Mouse (Mus musculus) neural tube, embryonic 12.5 days (tissue): ENCODE measurements around the gene Gm13084. TPM values are rescaled to one million over a fixed set of nuclear protein-coding genes. Genes with fewer than 3 reads are reported as not detected.
"Not testable (repeated sequence)": the region's sequence is repeated elsewhere in the genome, so short reads cannot be mapped to it uniquely, and the experiment has no call there.

Experiments used
- ATAC-seq: fragments of 200-750 bp; cut with Nextera tagmentation; 2 replicates; pipeline ENCODE4 v1.8.0; 2017; ENCODE audit warnings: low read depth, mild to moderate bottlenecking, moderate TSS enrichment, moderate library complexity; ENCODE audit not compliant: low FRiP score
- H3K27ac ChIP-seq: fragments of 300-500 bp; sonication (generic); 2 replicates; pipeline ENCODE4 v1.5.1; 2016
- H3K27me3 ChIP-seq: fragments of 300-500 bp; sonication (generic); replicated peaks from 2 replicates; pipeline ENCODE4 v1.6.1; 2016; ENCODE audit warnings: mild to moderate bottlenecking
- H3K36me3 ChIP-seq: fragments of 300-500 bp; sonication (generic); 2 replicates; pipeline ENCODE4 v1.6.1; 2016; ENCODE audit warnings: mild to moderate bottlenecking
- H3K4me1 ChIP-seq: fragments of 300-500 bp; sonication (generic); 2 replicates; pipeline ENCODE4 v1.6.1; 2016
- H3K4me2 ChIP-seq: fragments of 300-500 bp; sonication (generic); replicated peaks from 2 replicates; pipeline ENCODE4 v1.6.1; 2016; ENCODE audit warnings: mild to moderate bottlenecking
- H3K4me3 ChIP-seq: fragments of 300-500 bp; sonication (generic); 2 replicates; pipeline ENCODE4 v1.5.1; 2016
- H3K9ac ChIP-seq: fragments of 300-500 bp; sonication (generic); 2 replicates; pipeline ENCODE4 v1.6.1; 2016; ENCODE audit warnings: mild to moderate bottlenecking
- H3K9me3 ChIP-seq: fragments of 300-500 bp; sonication (generic); 2 replicates; pipeline ENCODE4 v1.6.1; 2016; ENCODE audit warnings: mild to moderate bottlenecking
- WGBS: fragments of 180-500 bp; shearing (Covaris S2); methylation state at CpG from one replicate; pipeline ENCODE4 v1.1.7; 2016; 5-methylcytosine and 5-hydroxymethylcytosine counted together
- polyA plus RNA-seq: library from polyadenylated mRNA; unstranded; fragments of >200 nt; fragmentation: Nextera tagmentation; extraction: Ambion mirVana; gene quantifications from 2 replicates; pipeline ENCODE4 v1.2.1, GENCODE M21; 2016

Gm13084 gene
- not detected in 2 replicates for polyA plus RNA-seq

- no peak for ATAC-seq
- WGBS: 89% methylated on average over 2 of the region's 2 CpGs
- no peak within 1 kb of the TSS for H3K4me2 ChIP-seq
- H3K27me3 ChIP-seq: no peaks in the 10 kb centered on the region
- no peaks in the 10 kb centered on the region for H3K4me1 ChIP-seq
- H3K36me3 ChIP-seq: no peaks in the 10 kb centered on the region
- peaks cover 41% of the 10 kb centered on the region; the same call in 1 of the 2 replicates for H3K9me3 ChIP-seq
- H3K27ac ChIP-seq: no peak within 1 kb of the TSS
- no peak within 1 kb of the TSS for H3K9ac ChIP-seq
- H3K4me3 ChIP-seq: no peak within 1 kb of the TSS
Measured at GRCm38 (mm10) chr4:143815993-143816392, at the start of gene Gm13084. Gene Gm13084, minus strand, starts transcription at chr4:143816093.

- not testable (repeated sequence) for ATAC-seq, H3K4me2 ChIP-seq
Measured at GRCm38 (mm10) chr4:143846197-143846596, 30.3 kb upstream of the Gm13084 start, which contains the start of gene Gm13103. Gene Gm13103, plus strand, starts transcription at chr4:143846497.

GRCm38 (mm10) chr4:143789052-143789451 is 26.8 kb downstream of the Gm13084 start, which contains the start of gene Gm13023:
Gene Gm13023, plus strand, starts transcription at chr4:143789352.
- ATAC-seq, H3K36me3 ChIP-seq, H3K27ac ChIP-seq, H3K27me3 ChIP-seq, H3K9me3 ChIP-seq, H3K4me1 ChIP-seq, H3K4me3 ChIP-seq, H3K9ac ChIP-seq, H3K4me2 ChIP-seq: not testable (repeated sequence)
- WGBS: 92% methylated on average over 3 of the region's 3 CpGs

More at GRCm38 (mm10) chr4:143846197-143846596, 30.3 kb upstream of the Gm13084 start, which contains the start of gene Gm13103:
- H3K9me3 ChIP-seq: peaks cover 24% of the 10 kb centered on the region
- H3K4me1 ChIP-seq, H3K36me3 ChIP-seq, H3K4me3 ChIP-seq, H3K27me3 ChIP-seq, H3K9ac ChIP-seq, H3K27ac ChIP-seq: not testable (repeated sequence)

Other genes with a start within 250 kb of the Gm13084 start
- gene Gm13083, start 201.1 kb downstream of the Gm13084 start, polyA plus RNA-seq: not detected in 2 replicates
- gene Gm13088, start 158.8 kb downstream of the Gm13084 start, polyA plus RNA-seq: not detected in 2 replicates
- not detected in 2 replicates for gene Gm13089, start 113.4 kb downstream of the Gm13084 start, polyA plus RNA-seq
- gene Gm13078, start 96.6 kb downstream of the Gm13084 start, polyA plus RNA-seq: not detected in 2 replicates
- not detected in 2 replicates for gene Gm13023, start 26.7 kb downstream of the Gm13084 start, polyA plus RNA-seq
- gene Gm13103, start 30.4 kb upstream of the Gm13084 start, polyA plus RNA-seq: not detected in 2 replicates
- not detected in 2 replicates for gene Pramef6, start 84.3 kb upstream of the Gm13084 start, polyA plus RNA-seq
- gene Pramef25, start 134.9 kb upstream of the Gm13084 start, polyA plus RNA-seq: not detected in 2 replicates
- not detected in 2 replicates for gene Gm13101, start 150.9 kb upstream of the Gm13084 start, polyA plus RNA-seq
- gene Pramef17, start 178.3 kb upstream of the Gm13084 start, polyA plus RNA-seq: not detected in 2 replicates
- not detected in 2 replicates for gene Pramel4, start 243.0 kb upstream of the Gm13084 start, polyA plus RNA-seq